Mouse (Mus musculus) MEL (cell line): Measurements from ENCODE around the gene Ccl4. TPM values are rescaled to one million over a fixed set of nuclear protein-coding genes. Genes with fewer than 3 reads are reported as not detected.
A peak's percentile ranks its signal among the peaks of the same experiment; 100 is the strongest.

Experiments
- DNase-seq: peaks from one replicate; pipeline ENCODE4 v3.0.0; 2011; ENCODE audit warnings: low read depth, low spot score
- H3K27ac ChIP-seq: 2 replicates; pipeline ENCODE4 v1.5.1; 2012; ENCODE audit warnings: low read depth, mild to moderate bottlenecking, control low read depth, low read length, moderate library complexity; ENCODE audit not compliant: control insufficient read depth
- H3K27me3 ChIP-seq, 2 experiments: fragments of 150-350 bp in 1 of 2; sonication (generic) in 1 of 2; 2 replicates each; pipeline ENCODE4 v1.6.1; 2012; ENCODE audit warnings: low read length in 2 of 2, mild to moderate bottlenecking in 2 of 2, improper control_type of control experiment in 1 of 2, moderate library complexity in 1 of 2; ENCODE audit not compliant: insufficient read depth in 2 of 2, control insufficient read depth in 1 of 2
- H3K36me3 ChIP-seq, 2 experiments: 2 replicates each; pipeline ENCODE4 v1.6.1; 2012 to 2014; ENCODE audit warnings: low read length in 2 of 2, improper control_type of control experiment in 1 of 2, inconsistent platforms in 1 of 2, mild to moderate bottlenecking in 1 of 2; ENCODE audit not compliant: insufficient read depth in 2 of 2, control insufficient read depth in 1 of 2
- H3K4me1 ChIP-seq, 2 experiments: fragments of 150-350 bp in 1 of 2; sonication (generic) in 1 of 2; 2 replicates each; pipeline ENCODE4 v1.6.1; 2012; ENCODE audit warnings: low read length in 2 of 2, improper control_type of control experiment in 1 of 2, mild to moderate bottlenecking in 1 of 2; ENCODE audit not compliant: insufficient read depth in 2 of 2, control insufficient read depth in 1 of 2
- H3K4me3 ChIP-seq, 2 experiments: fragments of 150-350 bp in 1 of 2; sonication (generic) in 1 of 2; 2 replicates each; pipeline ENCODE4 v1.5.1; 2012; ENCODE audit warnings: low read depth in 2 of 2, low read length in 2 of 2, mild to moderate bottlenecking in 2 of 2, moderate library complexity in 2 of 2, control low read depth in 1 of 2, improper control_type of control experiment in 1 of 2; ENCODE audit not compliant: control insufficient read depth in 1 of 2, insufficient read depth in 1 of 2
- H3K79me2 ChIP-seq: 2 replicates; pipeline ENCODE4 v1.6.1; 2012; ENCODE audit warnings: mild to moderate bottlenecking, low read length, moderate library complexity; ENCODE audit not compliant: control insufficient read depth, poor library complexity, insufficient read depth
- H3K9ac ChIP-seq: 2 replicates; pipeline ENCODE4 v1.6.1; 2012; ENCODE audit warnings: low read depth, mild to moderate bottlenecking, control low read depth, low read length, moderate library complexity; ENCODE audit not compliant: control insufficient read depth, poor library complexity, severe bottlenecking
- H3K9me3 ChIP-seq: fragments of 150-350 bp; sonication (generic); replicated peaks from 2 replicates; pipeline ENCODE4 v1.6.1; 2012; ENCODE audit warnings: mild to moderate bottlenecking, low read length, improper control_type of control experiment, moderate library complexity; ENCODE audit not compliant: insufficient read depth
- CHD1 ChIP-seq: IDR thresholded peaks from 2 replicates; pipeline ENCODE4 v1.6.1; 2012; ENCODE audit warnings: low read depth, mild to moderate bottlenecking, inconsistent platforms, low read length, improper control_type of control experiment
- CHD2 ChIP-seq: IDR thresholded peaks from 2 replicates; pipeline ENCODE4 v1.6.1; 2011; ENCODE audit warnings: low read length, improper control_type of control experiment
- CTCF ChIP-seq, 3 experiments: IDR thresholded peaks in 2 of 3; conservative IDR thresholded peaks in 1 of 3; 2 replicates each; pipeline ENCODE4 v1.5.1; 2011 to 2012; ENCODE audit warnings: low read length in 3 of 3, low read depth in 2 of 3, mild to moderate bottlenecking in 2 of 3, improper control_type of control experiment in 1 of 3, inconsistent platforms in 1 of 3, mixed read lengths in 1 of 3, moderate library complexity in 1 of 3; ENCODE audit not compliant: control insufficient read depth in 1 of 3, insufficient read depth in 1 of 3, poor library complexity in 1 of 3, severe bottlenecking in 1 of 3
- E2F4 ChIP-seq: IDR thresholded peaks from 2 replicates; pipeline ENCODE4 v1.6.1; 2011; ENCODE audit warnings: low read depth, low read length, improper control_type of control experiment, borderline replicate concordance
- ETS1 ChIP-seq: IDR thresholded peaks from 2 replicates; pipeline ENCODE4 v1.6.1; 2012; ENCODE audit warnings: low read depth, mild to moderate bottlenecking, inconsistent platforms, low read length, improper control_type of control experiment, moderate library complexity
- GATA1 ChIP-seq: IDR thresholded peaks from 2 replicates; pipeline ENCODE4 v1.6.1; 2011; ENCODE audit warnings: low read depth, low read length, improper control_type of control experiment
- JUND ChIP-seq: IDR thresholded peaks from 2 replicates; pipeline ENCODE4 v1.6.1; 2011; ENCODE audit warnings: low read depth, mild to moderate bottlenecking, improper control_type of control experiment, low read length
- MAFK ChIP-seq: IDR thresholded peaks from 2 replicates; pipeline ENCODE4 v1.6.1; 2011; ENCODE audit warnings: low read depth, mild to moderate bottlenecking, low read length, improper control_type of control experiment, borderline replicate concordance
- MYB ChIP-seq: IDR thresholded peaks from 2 replicates; pipeline ENCODE4 v1.6.1; 2011; ENCODE audit warnings: mild to moderate bottlenecking, low read depth, low read length, improper control_type of control experiment
- NELFE ChIP-seq: IDR thresholded peaks from 2 replicates; pipeline ENCODE4 v1.6.1; 2011; ENCODE audit warnings: low read depth, low read length, improper control_type of control experiment
- NRF1 ChIP-seq: IDR thresholded peaks from 2 replicates; pipeline ENCODE4 v1.6.1; 2014; ENCODE audit warnings: low read depth, mild to moderate bottlenecking, inconsistent platforms, low read length, improper control_type of control experiment, moderate library complexity; ENCODE audit not compliant: poor library complexity, insufficient read depth, severe bottlenecking
- POLR2AphosphoS5 ChIP-seq: IDR thresholded peaks from 2 replicates; pipeline ENCODE4 v1.6.1; 2012; ENCODE audit warnings: low read depth, borderline replicate concordance, mild to moderate bottlenecking, inconsistent platforms, low read length, moderate library complexity, mixed read lengths
- RAD21 ChIP-seq: IDR thresholded peaks from 2 replicates; pipeline ENCODE4 v1.6.1; 2011; ENCODE audit warnings: mild to moderate bottlenecking, low read depth, low read length, improper control_type of control experiment
- RCOR1 ChIP-seq: IDR thresholded peaks from 2 replicates; pipeline ENCODE4 v1.6.1; 2012; ENCODE audit warnings: low read depth, mild to moderate bottlenecking, inconsistent platforms, low read length, improper control_type of control experiment
- SIN3A ChIP-seq: IDR thresholded peaks from 2 replicates; pipeline ENCODE4 v1.6.1; 2012; ENCODE audit warnings: low read length, improper control_type of control experiment, inconsistent platforms
- SMC3 ChIP-seq: IDR thresholded peaks from 2 replicates; pipeline ENCODE4 v1.6.1; 2011; ENCODE audit warnings: low read depth, low read length, improper control_type of control experiment
- TAL1 ChIP-seq: IDR thresholded peaks from 2 replicates; pipeline ENCODE4 v1.6.1; 2012; ENCODE audit warnings: mild to moderate bottlenecking, inconsistent platforms, low read length, moderate library complexity, mixed read lengths
- TBP ChIP-seq: IDR thresholded peaks from 2 replicates; pipeline ENCODE4 v1.8.0; 2011; ENCODE audit warnings: low read depth, low read length, improper control_type of control experiment
- USF1 ChIP-seq: IDR thresholded peaks from 2 replicates; pipeline ENCODE4 v1.6.1; 2014; ENCODE audit warnings: low read depth, mild to moderate bottlenecking, inconsistent platforms, low read length, improper control_type of control experiment, moderate library complexity
- ZKSCAN1 ChIP-seq: IDR thresholded peaks from 2 replicates; pipeline ENCODE4 v1.6.1; 2012; ENCODE audit warnings: low read depth, mild to moderate bottlenecking, inconsistent platforms, low read length, improper control_type of control experiment, moderate library complexity
- polyA plus RNA-seq, 2 experiments: library from polyadenylated mRNA; stranded (reverse) in 1 of 2; unstranded in 1 of 2; fragments of >175 nt in 1 of 2; fragments of >200 nt in 1 of 2; gene quantifications; 2 replicates each; pipeline versions ENCODE4 v1.2.1 to v1.2.4; 2012; ENCODE audit warnings: low replicate concordance in 2 of 2, low read depth in 1 of 2; ENCODE audit not compliant: insufficient read length in 2 of 2, insufficient read depth in 1 of 2, missing spikeins in 1 of 2
- total RNA-seq: library from RNA; depleted of rRNA; stranded (reverse); fragments of 300-350 nt; gene quantifications from 2 replicates; pipeline ENCODE4 v1.2.3, GENCODE M21; 2012

Ccl4 gene
- total and polyA plus RNA-seq, 3 experiments: not detected

GRCm38 (mm10) chr11:83671743-83672142 lies 9.4 kb downstream of the Ccl4 start:
- Histone ChIP-seq H3K9me3 (no peaks in the 10 kb centered on the region), H3K9ac (no peak overlapping the region), H3K4me1 (no peaks in the 10 kb centered on the region), H3K79me2 (no peaks in the 10 kb centered on the region), H3K27me3 (peaks cover 5 to 26% of the 10 kb centered on the region in 2 experiments), H3K36me3 (no peaks in the 10 kb centered on the region), H3K27ac (no peak overlapping the region), H3K4me3 (no peak overlapping the region)
- TF ChIP-seq CHD1 (no peak), JUND (no peak), USF1 (no peak), TAL1 (no peak), MAFK (no peak), E2F4 (no peak), NELFE (no peak), ZKSCAN1 (no peak)
- DNase-seq: peak; percentile 0

DNA sequence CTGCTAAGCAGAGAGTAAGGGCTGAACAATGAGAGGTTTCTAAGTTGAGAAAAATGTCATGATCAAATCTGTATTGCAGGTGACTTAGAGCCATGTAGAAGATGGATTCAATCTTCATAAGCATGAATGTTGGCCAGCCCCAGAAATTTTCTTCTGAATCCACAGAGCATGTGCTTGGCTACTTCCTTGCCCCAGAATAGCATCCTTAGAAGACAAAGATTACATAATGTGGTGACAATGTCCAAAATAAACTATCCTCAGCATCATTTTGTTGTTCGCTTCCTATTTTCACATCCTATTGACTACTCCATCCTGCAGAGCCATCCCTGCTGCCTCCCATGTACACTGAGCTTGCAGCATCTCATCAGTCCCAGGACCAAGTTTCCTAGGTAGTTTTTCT lies 13.3 kb downstream of the Ccl4 start:
- DNase-seq: peak; percentile 0
- peaks cover 3 to 8% of the 10 kb centered on the region in 2 experiments for H3K27me3 ChIP-seq
- no peak for TF ChIP-seq E2F4
- no peak for TF ChIP-seq POLR2AphosphoS5
- no peak for TF ChIP-seq CHD2
- no peak for TF ChIP-seq MYB
- TF ChIP-seq SMC3: no peak
- TF ChIP-seq JUND: no peak
- no peak for TF ChIP-seq GATA1
- no peak overlapping the region for H3K4me3 ChIP-seq
- H3K36me3 ChIP-seq: no peaks in the 10 kb centered on the region
- no peak overlapping the region for H3K9ac ChIP-seq
- no peaks in the 10 kb centered on the region for H3K9me3 ChIP-seq
- no peaks in the 10 kb centered on the region for H3K79me2 ChIP-seq
- H3K4me1 ChIP-seq: no peaks in the 10 kb centered on the region
- no peak overlapping the region for H3K27ac ChIP-seq

DNA sequence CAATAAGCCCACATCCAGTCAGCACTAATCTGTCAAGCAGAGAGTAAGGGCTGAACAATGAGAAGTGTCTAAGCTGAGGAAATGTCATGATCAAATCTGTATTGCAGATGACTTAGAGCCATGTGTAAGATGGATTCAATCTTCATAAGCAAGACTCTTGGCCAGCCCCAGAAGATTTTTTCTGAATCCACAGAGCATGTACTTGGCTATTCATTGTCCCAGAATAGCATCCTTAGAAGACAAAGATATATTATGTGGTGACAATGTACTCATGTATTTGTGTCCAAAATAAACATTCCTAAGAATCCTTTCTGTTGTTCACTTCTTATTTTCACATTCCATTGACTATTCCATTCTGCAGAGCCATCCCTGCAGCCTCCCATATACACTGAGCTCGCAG lies 27.5 kb downstream of the Ccl4 start:
- TF ChIP-seq TBP (no peak), ETS1 (no peak), NRF1 (no peak), SMC3 (no peak), RCOR1 (no peak), SIN3A (no peak), CTCF (IDR thresholded peaks at IDR 0.05 in 2 of 3, conservative IDR thresholded peaks at IDR 0.05 in 1 of 3; ENCODE audit: control insufficient read depth in 1 of 3, insufficient read depth in 1 of 3, low read depth in 2 of 3, low read length in 3 of 3, poor library complexity in 1 of 3, severe bottlenecking in 1 of 3) (no peak), RAD21 (no peak)
- Histone ChIP-seq H3K36me3 (no peaks in the 10 kb centered on the region), H3K9ac (no peak overlapping the region)

More for the DNA sequence above, 27.5 kb downstream of the Ccl4 start:
- H3K4me1 ChIP-seq: no peaks in the 10 kb centered on the region
- no peak overlapping the region for H3K4me3 ChIP-seq
- H3K27me3 ChIP-seq: peaks cover 0 to 8% of the 10 kb centered on the region in 2 experiments
- DNase-seq: no peak
- H3K27ac ChIP-seq: no peak overlapping the region
- no peaks in the 10 kb centered on the region for H3K9me3 ChIP-seq
- H3K79me2 ChIP-seq: no peaks in the 10 kb centered on the region
